Mouse (Mus musculus) regulatory T cell (primary cell): ENCODE measurements at regions not wholly inside any gene's neighbourhood (a gene's known extent, or its start where the extent isn't known, plus 50 kb on each side); places are given as distances from the start of the nearest gene placed in this dataset.

Source experiments
- in situ Hi-C: fragments of 300-600 bp; cut with MboI, MseI; formaldehyde crosslinking; loops from one replicate; pipeline ENCODE4 v1.15.1; 2025; ENCODE audit warnings: high pct_unique_total_duplicates

DNA sequence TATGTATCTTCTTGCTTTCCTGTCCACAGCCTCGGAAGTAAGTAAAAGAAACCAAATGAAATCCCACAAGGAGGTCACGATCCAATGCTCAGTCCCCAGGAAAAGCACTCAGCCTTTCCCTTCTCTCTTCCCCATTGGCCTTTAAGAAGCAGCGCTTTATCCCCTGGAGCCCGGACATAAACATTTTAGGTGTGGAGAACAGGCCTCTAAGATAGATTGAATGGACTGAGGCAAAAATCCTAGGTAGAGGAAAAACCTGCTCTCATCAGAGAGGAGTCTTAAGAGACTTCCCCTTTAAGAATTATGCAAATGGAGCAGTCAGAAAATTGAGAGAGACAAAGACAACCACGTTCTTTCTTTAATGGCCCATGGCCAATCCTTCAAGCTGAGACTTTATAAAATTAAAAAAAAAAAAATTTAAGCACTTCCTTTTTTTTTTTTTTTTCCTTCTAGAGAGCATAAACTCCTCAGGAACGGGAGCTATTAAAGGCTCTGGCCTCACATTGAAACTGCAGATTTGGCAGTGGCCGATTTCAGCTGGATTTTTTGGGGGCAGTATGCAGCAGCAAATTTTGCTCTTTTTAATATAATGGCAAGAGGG is 1020.5 kb downstream of the 9330182O14Rik start:
- in situ Hi-C loops = loop anchor here (25.0 kb wide), 1 partner anchor 508 kb away; no protein-coding TSS in a partner anchor

DNA sequence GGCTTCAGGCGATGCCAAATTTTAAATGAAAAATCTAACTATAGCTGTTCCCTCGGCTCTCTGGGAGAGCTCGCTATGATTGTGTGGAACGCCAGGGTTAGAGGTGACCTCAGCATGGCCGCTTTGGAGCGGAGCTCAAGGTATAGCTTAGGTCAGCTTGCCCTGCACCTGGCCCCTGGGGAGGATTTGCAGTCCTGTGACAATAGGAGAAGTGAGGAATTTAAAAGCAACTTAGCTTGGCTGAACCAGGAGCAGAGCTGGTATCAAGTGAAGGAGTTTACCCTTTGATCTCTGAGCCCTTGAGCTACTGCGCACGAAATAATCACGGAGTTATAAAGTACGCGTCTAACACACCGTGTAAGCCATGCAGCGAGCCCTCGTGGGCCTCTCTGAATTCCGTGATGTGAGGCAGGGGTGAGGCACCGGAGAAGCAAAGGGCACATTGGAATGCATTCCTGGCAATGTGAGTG is 1021.0 kb downstream of the 9330182O14Rik start:
- in situ Hi-C loops = loop anchor here (25.0 kb wide), 1 partner anchor 507 kb away; no protein-coding TSS in a partner anchor

DNA sequence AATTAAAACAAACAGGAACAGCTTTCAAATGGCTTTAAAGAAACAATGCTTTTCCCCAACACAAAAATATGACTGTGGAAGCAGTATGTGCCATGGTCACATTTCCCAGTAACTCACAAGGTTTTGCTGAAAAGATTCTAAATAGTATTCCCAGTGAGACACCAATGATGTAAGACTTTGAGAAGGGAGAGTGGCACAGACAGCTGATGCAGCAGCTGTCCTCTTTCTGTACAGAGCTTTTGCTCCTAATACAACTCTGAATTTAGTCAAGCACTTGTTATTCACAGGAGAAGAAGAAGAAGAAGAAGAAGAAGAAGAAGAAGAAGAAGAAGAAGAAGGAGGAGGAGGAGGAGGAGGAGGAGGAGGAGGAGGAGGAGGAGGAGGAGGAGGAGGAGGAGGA is 1023.6 kb downstream of the 9330182O14Rik start:
- in situ Hi-C loops = loop anchor here (25.0 kb wide), 1 partner anchor 504 kb away; no protein-coding TSS in a partner anchor

DNA sequence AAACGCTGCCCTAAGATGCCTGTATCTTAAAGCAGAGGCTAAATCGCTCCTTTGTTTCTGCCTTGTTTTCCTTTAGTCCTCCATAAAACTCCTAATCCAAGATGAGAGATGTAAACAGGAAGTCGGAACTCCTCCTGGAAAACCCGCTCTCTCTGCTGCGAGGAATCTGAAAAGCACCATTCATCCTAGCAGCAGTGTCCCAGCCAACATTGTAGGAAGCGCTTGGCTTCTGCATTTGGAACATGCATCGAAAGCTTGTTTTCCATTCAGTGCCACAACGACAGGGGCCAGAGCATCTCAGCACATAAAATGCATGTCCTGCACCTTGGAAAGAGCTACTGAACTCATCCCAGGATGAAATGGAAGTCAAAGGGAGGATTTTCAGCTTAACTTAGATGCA is 1028.1 kb downstream of the 9330182O14Rik start:
- in situ Hi-C loops = loop anchor here (25.0 kb wide), 1 partner anchor 500 kb away; no protein-coding TSS in a partner anchor

DNA sequence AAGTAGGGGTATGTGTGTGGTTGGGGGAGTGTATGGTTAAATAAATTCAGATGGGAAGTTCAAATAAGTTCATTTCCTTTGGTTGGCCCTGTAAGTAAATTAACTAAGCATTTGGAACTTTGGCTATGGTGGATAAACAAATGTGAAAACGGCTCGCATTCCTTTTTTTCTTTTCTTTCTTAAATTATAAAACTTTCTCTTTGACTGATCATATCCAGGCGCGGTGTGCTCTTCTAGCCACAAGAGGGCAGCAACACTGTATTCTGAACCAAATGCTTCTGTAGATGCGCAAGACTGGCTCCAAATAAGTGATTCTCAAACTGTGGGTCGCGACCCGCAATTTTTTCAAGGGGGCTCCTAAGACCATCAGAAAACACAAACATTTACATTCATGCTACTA is 1028.6 kb downstream of the 9330182O14Rik start:
- in situ Hi-C loops = loop anchor here (25.0 kb wide), 1 partner anchor 500 kb away; no protein-coding TSS in a partner anchor

DNA sequence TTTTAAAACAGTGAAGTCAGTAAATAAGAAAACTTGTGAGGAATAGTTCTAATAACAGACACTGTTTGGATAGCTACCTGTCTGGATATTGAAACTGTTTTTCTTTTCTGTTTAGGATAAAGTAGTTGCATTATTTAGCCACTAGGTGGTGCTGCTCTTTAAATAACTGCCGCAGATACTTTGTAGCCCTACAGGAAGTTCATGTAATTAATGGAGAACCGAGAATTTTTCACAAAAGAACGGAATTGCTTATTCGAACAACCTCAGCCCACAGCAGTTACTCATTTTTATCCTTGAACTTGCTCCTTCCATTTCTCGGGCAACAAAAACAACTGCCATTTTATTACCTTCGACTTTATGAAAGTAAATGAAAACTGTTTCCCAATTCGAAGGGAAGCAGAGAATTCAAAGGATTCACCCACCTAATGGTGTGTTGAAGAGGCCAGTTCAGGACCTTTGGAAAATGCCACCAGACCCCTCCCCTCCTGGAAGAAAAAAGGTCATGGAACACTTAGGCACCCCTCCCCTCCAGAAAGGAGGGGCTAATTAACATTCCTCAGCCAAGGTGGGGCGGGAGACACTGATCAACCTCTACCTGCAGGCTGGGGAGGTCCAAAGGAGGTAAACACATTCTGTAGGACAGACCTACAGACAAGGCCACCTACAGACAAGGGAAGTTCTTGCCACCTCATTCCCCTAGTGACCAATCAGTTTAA is 1029.6 kb downstream of the 9330182O14Rik start:
- in situ Hi-C loops = loop anchor here (25.0 kb wide), 1 partner anchor 498 kb away; no protein-coding TSS in a partner anchor

DNA sequence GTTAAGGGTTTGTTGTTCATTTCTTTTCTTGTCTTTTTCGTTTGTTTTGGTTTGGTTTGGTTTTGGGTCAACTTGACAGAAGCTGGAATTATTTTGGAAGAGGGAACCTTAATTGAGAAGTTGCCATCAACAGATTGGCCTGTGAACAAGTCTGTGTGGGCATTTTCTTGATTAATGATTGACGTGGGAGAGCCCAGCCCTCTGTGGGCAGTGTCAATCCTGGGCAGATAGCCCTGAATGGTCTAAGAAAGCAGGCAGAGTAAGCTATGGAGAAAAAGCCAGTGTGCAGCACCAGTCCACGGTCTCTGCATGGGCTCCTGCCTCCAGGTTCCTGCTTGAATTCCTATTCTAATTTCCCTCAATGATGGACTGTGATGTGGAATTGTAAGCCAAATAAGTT is 1031.4 kb downstream of the 9330182O14Rik start:
- in situ Hi-C loops = loop anchor here (25.0 kb wide), 1 partner anchor 497 kb away; no protein-coding TSS in a partner anchor

DNA sequence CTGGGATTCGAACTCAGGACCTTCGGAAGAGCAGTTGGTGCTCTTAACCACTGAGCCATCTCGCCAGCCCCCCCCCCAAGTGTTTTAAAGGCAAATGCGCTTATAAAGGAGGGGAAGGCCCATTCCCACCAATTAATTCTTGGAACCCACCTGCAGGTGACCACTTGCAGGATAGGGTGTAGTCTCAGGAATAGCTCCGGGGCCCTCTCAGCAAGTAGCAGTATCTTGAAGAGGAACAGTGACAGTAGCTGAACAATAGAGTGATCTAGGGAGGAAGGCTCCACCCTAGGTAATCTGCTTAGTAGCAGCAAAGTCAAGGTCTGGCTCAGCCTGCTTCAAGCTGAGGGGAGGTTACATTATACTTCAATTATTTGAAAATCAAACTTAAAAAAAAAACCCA is 1056.6 kb downstream of the 9330182O14Rik start:
- in situ Hi-C loops = no loop called here

DNA sequence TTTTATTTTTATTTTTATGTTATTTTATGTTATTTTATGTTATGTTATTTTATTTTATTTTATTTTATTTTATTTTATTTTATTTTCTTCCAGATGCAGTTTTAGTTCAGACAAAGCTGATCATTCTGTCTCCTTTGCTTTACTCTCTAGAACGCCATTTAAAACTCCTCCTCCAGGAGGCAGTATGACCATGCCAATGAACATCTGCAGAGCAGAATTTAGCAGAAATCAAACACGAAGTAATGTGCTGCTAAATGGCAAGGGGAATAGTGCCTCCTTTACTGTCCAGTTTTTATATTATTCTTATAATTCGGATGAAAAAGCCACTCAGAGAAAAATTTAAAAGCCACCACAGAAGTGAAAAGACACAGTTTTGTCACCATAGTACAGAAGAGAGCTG is 1059.1 kb downstream of the 9330182O14Rik start:
- in situ Hi-C loops = no loop called here

DNA sequence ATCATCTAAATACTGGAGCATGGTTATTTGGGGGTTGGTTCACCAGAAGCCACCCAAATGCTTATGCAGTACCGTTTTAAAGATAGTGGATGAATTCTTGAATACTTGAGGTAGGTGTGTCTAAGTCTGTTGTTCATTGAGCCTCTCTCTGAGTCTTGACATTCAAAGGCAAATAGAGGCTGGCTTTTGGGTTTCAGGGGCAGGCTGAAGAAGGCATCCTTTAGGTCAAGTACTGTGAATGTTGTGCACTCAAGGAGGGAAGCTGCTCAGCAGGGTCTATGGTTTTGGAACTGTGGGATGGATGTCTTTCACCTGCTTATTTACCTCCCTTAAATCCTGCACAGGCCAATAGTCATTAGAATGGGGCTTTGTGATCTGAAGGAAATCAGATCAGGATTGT is 1089.6 kb downstream of the 9330182O14Rik start:
- in situ Hi-C loops = no loop called here

DNA sequence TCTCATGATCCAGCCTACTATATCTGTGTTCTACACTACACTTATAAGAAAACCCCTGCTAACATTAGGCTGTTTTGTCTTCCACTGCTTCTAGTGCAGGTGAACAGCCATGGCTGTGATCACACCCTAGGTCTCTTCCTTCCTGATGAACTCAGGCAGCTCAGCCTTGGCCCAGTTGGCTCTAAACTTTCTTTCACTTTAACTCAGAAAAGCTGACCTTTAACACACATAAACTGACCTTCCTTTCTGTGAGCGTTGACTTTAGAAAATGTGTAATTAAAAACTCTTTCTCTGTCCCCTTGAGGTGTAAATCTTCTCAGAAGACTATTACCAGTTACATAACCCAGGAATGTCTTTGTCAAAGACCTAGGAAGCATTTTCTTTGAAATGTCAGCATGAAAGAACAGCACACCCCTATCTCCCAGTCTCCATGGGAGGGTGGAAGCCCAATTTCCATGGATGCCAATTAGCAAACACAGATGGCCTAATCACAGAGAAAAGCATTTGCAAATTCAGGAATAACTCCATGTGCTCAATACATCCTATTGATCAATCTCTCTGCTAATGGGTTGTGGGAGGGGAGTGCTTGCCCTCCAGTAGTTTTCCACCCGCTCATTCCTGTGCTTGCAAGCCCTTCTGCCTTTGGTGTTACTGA is 1098.4 kb downstream of the 9330182O14Rik start:
- in situ Hi-C loops = no loop called here
